8 mouse cellular contexts compared by ENCODE assay signal in genomic region chr4:32248990-32249393, GRCm38 (mm10). TPM values are rescaled to one million over a fixed set of nuclear protein-coding genes. Genes with fewer than 3 reads are reported as not detected.
A peak's percentile ranks its signal among the peaks of the same experiment; 100 is the strongest.
DNase-seq lines count a peak whose midpoint lies in the region; ATAC-seq lines count a peak whose summit lies in the region.

No protein-coding gene starts in this region.

- DNase-seq in CD4-positive, CD25-positive, alpha-beta regulatory T cell, adult 2 months (ENCODE audit: low read depth, low spot score): peak; percentile 58
- DNase-seq in spleen, adult 18-20 months: peak; percentile 44 to 51
- no peak for DNase-seq in spleen, postnatal 4 days (ENCODE audit: low spot score in 2 of 2)
- peak; percentile 56 to 61 for DNase-seq in kidney, postnatal 25 days
- no peak for DNase-seq in cerebellum, adult 11 months
- DNase-seq in lung, postnatal 14 days: no peak

- ATAC-seq in CD4-positive, CD25-positive, alpha-beta regulatory T cell, adult 4 months: no peak
- ATAC-seq in neutrophil, adult 5-6 weeks (ENCODE audit: extremely low read depth, insufficient number of reproducible peaks, low FRiP score, poor library complexity, severe bottlenecking): peak; percentile 21; the same call in 1 of the 2 replicates

RNA-seq across cellular contexts. Expression of gene Bach2, which starts 10.4 kb away (rescaled TPM):
- polyA plus RNA-seq in CD4-positive, CD25-positive, alpha-beta regulatory T cell, adult 4 months (2017; shearing (Covaris generic)): 10 to 100 TPM; 21.5 to 23.6 TPM
- 79.4 and 98.9 TPM in 2 replicates for total RNA-seq in neutrophil, adult 5-6 weeks (2017)

Comparison
In these comparisons a context has a peak if more than half of its experiments do, and no peak if none do; other contexts are left out.
1. DNase-seq: peak in CD4-positive, CD25-positive, alpha-beta regulatory T cell, adult 2 months (single experiment), spleen, adult 18-20 months (2 of 2) and kidney, postnatal 25 days (2 of 2); none in spleen, postnatal 4 days (0 of 2), cerebellum, adult 11 months (single experiment) and lung, postnatal 14 days (single experiment).